Mouse (Mus musculus) large intestine, adult 2 months (tissue): ENCODE measurements around the gene Tas2r117. TPM values are rescaled to one million over a fixed set of nuclear protein-coding genes. Genes with fewer than 3 reads are reported as not detected.

Experiments used
- DNase-seq: peaks from one replicate; pipeline ENCODE4 v3.0.0-alpha.2; 2012; ENCODE audit warnings: low read depth, low spot score
- WGBS: fragments of 180-500 bp; shearing (Covaris S2); methylation state at CpG from one replicate; pipeline ENCODE4 v1.1.7; 2018; 5-methylcytosine and 5-hydroxymethylcytosine counted together
- polyA plus RNA-seq: library from polyadenylated mRNA; depleted of rRNA; stranded (reverse); fragments of >200 nt; gene quantifications from 2 replicates; pipeline ENCODE4 v1.2.3, GENCODE M21; 2012; rRNA removed

Gene Tas2r117
- not detected in 2 replicates for polyA plus RNA-seq

- no peak for DNase-seq
- WGBS = 57% methylated on average over 1 of the region's 1 CpGs
These were observed at the start of gene Tas2r117 for GRCm38 (mm10) chr6:132802518-132802917. Gene Tas2r117 (plus strand): TSS chr6:132802818.

GRCm38 (mm10) chr6:132754430-132754829 lies 48.2 kb upstream of the Tas2r117 start, which contains the start of gene Tas2r124:
Gene Tas2r124 (plus strand): TSS chr6:132754730.
- WGBS = 77% methylated on average over 1 of the region's 1 CpGs
- no peak for DNase-seq

GRCm38 (mm10) chr6:132761831-132762230 lies 40.8 kb upstream of the Tas2r117 start, which contains the start of gene Tas2r102:
Gene Tas2r102 (plus strand): TSS chr6:132762131.
- DNase-seq = no peak
- WGBS = 96% methylated on average over 2 of the region's 2 CpGs

GRCm38 (mm10) chr6:132778062-132778461 lies 24.6 kb upstream of the Tas2r117 start, which contains the start of gene Tas2r136:
Gene Tas2r136 (minus strand): TSS chr6:132778162.
- no peak for DNase-seq

- no peak for DNase-seq
- 26% methylated on average over 1 of the region's 1 CpGs for WGBS
These were observed 7.2 kb upstream of the Tas2r117 start for GRCm38 (mm10) chr6:132795393-132795792.

GRCm38 (mm10) chr6:132846842-132847241 lies 44.2 kb downstream of the Tas2r117 start, which contains the start of gene Tas2r123:
Gene Tas2r123 (plus strand): TSS chr6:132847142.
- WGBS = 77% methylated on average over 1 of the region's 1 CpGs
- no peak for DNase-seq

Other genes with a start within 250 kb of the Tas2r117 start
- not detected in 2 replicates for gene Prh1, start 233.0 kb upstream of the Tas2r117 start, polyA plus RNA-seq
- not detected in 2 replicates for gene Prp2, start 206.9 kb upstream of the Tas2r117 start, polyA plus RNA-seq
- gene A630073D07Rik, start 151.3 kb upstream of the Tas2r117 start, polyA plus RNA-seq = not detected in 2 replicates
- not detected in 2 replicates for gene Tas2r120, start 145.9 kb upstream of the Tas2r117 start, polyA plus RNA-seq
- gene Tas2r121, start 101.8 kb upstream of the Tas2r117 start, polyA plus RNA-seq = not detected in 2 replicates
- gene Tas2r122, start 90.9 kb upstream of the Tas2r117 start, polyA plus RNA-seq = not detected in 2 replicates
- not detected in 2 replicates for gene Tas2r115, start 64.8 kb upstream of the Tas2r117 start, polyA plus RNA-seq
- not detected in 2 replicates for gene Tas2r124, start 48.1 kb upstream of the Tas2r117 start, polyA plus RNA-seq
- not detected in 2 replicates for gene Tas2r102, start 40.7 kb upstream of the Tas2r117 start, polyA plus RNA-seq
- not detected in 2 replicates for gene Tas2r136, start 24.7 kb upstream of the Tas2r117 start, polyA plus RNA-seq
- not detected in 2 replicates for gene Tas2r123, start 44.3 kb downstream of the Tas2r117 start, polyA plus RNA-seq
- not detected in 2 replicates for gene Tas2r116, start 52.6 kb downstream of the Tas2r117 start, polyA plus RNA-seq
- not detected in 2 replicates for gene Tas2r110, start 65.2 kb downstream of the Tas2r117 start, polyA plus RNA-seq
- gene Tas2r113, start 90.2 kb downstream of the Tas2r117 start, polyA plus RNA-seq = not detected in 2 replicates
- not detected in 2 replicates for gene Tas2r125, start 106.8 kb downstream of the Tas2r117 start, polyA plus RNA-seq
- not detected in 2 replicates for gene Tas2r129, start 148.3 kb downstream of the Tas2r117 start, polyA plus RNA-seq
- not detected in 2 replicates for gene Tas2r131, start 155.1 kb downstream of the Tas2r117 start, polyA plus RNA-seq
- not detected in 2 replicates for gene Tas2r109, start 178.1 kb downstream of the Tas2r117 start, polyA plus RNA-seq
- gene Tas2r103, start 234.3 kb downstream of the Tas2r117 start, polyA plus RNA-seq = not detected in 2 replicates